Mouse (Mus musculus): Measurements from ENCODE around the gene Wwox.

Gene Wwox

GRCm38 (mm10) chr8:114978206-114978960 is 538.9 kb downstream of the Wwox start:
- no peak for DNase-seq

GRCm38 (mm10) chr8:114979671-114980070 is 540.2 kb downstream of the Wwox start:
- no peak for DNase-seq

DNA sequence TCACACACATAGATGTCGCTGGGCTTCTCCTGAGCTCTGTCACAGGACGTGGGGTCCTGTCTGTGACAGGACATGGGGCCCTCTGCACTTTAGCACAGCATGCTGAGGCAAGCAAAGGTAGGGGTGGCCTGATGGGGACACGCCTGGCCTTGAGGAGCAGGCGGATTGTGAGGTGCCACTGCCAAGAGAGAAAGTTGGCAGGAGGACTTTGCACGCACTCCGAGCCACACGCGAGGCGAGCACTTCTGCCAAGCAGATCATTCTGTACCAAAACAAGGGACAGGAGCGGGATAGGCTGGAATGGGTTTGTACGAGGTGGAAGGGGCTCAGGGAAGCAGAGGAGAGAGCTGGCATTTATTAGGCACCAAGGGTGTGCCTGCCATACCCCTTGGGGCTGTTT is 543.3 kb downstream of the Wwox start:
- no peak for DNase-seq

DNA sequence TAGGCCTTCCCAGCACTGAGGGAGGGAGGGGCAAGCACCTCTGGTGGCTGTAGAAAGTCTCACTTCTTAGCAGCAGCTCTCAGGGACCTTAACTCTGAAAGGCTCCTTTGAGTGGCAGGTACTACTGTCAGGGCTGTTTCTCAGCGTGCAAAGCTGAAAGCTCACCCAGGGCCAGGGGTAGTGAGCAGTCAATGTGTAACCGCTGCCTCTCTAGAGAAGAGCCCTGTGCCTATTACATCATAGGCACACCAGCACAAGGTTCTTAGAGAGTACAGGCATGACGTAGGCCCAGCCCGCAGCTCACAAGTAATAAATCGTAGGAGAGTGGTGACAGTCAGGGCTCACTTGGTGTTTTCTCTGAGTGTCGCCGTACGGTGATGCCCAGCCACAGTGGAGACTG is 545.0 kb downstream of the Wwox start:
- peak in 1 of 2 experiments; percentile 16 for DNase-seq

DNA sequence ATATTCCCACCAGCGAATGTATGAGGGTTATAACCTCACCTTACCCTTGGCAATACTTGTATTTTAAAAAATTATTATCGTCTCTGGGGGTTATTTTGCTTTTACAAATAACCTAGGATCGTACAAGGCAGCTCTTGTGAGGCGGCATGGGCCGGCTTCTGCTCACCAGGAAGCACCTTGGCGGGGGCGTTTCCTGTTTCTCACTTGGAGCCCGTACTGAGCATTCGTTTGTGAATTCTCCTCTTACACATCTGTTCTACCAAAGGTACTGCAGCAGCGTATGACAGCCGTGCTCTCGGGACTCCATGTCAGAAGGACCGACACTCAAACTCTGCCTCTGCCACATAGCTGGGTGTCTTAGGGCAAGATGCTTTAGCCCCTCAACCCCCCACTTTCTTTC is 546.5 kb downstream of the Wwox start:
- DNase-seq: peak in 1 of 2 experiments; percentile 29

GRCm38 (mm10) chr8:114986971-114987370 is 547.5 kb downstream of the Wwox start:
- DNase-seq: peak in 1 of 2 experiments; percentile 22

DNA sequence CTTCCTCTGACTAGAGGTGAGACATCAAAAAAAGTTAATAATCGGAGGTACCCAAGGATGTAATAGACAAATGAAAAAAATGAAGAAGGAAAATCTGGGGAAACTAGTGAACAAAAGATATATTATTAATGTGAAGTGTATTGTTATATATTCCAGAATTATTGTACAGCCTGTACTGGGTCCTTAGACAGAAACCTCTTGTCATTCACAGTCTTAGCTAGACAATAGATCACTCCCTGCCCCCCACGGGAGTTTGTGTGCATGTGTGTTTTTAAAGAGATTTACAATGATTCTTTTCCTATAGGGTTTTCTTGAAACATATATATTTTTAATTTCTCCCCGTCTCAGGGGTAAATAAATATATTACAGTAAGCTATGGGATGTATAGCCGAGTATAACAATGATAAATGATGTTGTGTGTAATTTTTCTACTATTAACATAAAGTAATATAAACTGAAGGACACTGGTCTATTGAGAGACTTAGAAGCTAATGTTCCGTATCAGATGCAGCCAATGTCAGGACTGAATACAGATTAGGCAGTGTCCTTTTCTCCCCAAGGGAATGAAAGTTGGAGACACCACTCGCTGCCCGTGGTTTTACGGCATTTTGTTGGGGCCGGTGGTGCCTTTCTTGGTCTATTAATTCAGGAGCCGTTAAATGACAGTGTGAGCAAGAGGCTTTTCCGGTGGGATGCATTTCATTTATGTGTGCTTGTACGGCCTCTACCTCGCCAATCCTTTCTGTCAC is 551.6 kb downstream of the Wwox start:
- DNase-seq: no peak

DNA sequence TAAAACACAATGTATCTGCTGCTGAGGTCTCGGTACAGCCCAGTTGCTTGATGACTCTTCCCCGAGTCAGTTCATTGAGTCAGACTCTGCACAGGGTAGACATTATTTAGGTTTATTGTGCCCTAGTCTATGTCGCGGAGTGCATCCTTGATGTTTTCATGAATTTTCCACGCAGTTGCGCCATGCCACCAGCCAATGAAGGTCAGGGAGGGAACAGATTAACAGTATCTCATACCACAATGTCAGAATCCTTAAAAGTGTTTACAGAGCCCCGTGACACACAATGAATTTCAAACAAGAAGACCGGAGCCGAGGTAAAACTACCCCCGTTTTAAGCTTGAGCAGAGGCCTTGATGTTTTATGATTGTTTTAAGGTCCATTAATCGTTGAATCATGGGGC is 561.3 kb downstream of the Wwox start:
- DNase-seq: no peak

- DNase-seq: no peak
Observed at GRCm38 (mm10) chr8:115005021-115005420, 565.6 kb downstream of the Wwox start.

GRCm38 (mm10) chr8:115006561-115006960 is 567.1 kb downstream of the Wwox start:
- DNase-seq: peak; percentile 44 to 60

GRCm38 (mm10) chr8:115007280-115007679 is 567.8 kb downstream of the Wwox start:
- DNase-seq: no peak

GRCm38 (mm10) chr8:115008624-115009620 is 569.5 kb downstream of the Wwox start:
- no peak for DNase-seq

GRCm38 (mm10) chr8:115009897-115010768 is 570.7 kb downstream of the Wwox start:
- DNase-seq: no peak

- DNase-seq: peak in 1 of 2 experiments; percentile 28
Observed at GRCm38 (mm10) chr8:115010769-115011073, 571.3 kb downstream of the Wwox start.

DNA sequence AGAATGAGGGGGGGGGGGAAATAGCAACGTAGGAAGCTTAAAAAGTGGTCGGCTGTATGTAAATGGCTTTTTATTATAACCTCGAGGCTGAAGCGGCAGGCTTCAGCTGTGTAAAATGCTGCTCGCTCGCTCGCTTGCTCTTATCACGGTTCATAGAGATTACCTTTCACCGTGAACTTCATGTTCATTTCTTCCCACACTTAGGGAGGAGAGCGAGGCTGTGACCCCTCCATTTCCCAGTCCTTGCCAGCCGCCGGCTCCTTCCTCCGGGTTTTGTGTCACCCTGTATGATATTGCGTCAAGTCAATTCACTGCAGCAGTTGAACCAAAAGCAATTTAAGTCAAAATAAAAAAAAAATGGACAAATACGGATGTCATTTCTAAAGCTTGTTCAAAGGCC is 580.2 kb downstream of the Wwox start:
- DNase-seq: no peak

- no peak for DNase-seq
Observed at GRCm38 (mm10) chr8:115021731-115022130, 582.3 kb downstream of the Wwox start.

DNA sequence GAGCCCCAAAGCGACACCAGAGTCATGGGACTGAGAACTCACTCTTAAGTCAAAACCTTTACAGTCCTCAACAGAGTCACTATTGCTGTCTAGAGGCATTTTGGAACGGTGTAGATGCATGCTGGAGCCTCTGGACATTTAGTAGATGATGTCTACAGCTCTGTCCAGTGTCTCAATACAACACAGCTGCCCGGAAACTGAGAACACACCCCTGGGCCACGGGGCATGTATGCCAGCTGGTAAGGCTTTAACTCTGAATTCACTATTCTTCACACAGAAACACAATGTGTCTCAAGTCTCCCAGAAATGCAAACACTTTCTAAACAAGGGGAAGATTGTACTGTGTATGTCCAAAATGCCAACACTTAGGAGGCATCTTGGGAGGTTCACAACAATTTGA is 584.6 kb downstream of the Wwox start:
- no peak for DNase-seq

GRCm38 (mm10) chr8:115025390-115026098 is 586.1 kb downstream of the Wwox start:
- no peak for DNase-seq

DNA sequence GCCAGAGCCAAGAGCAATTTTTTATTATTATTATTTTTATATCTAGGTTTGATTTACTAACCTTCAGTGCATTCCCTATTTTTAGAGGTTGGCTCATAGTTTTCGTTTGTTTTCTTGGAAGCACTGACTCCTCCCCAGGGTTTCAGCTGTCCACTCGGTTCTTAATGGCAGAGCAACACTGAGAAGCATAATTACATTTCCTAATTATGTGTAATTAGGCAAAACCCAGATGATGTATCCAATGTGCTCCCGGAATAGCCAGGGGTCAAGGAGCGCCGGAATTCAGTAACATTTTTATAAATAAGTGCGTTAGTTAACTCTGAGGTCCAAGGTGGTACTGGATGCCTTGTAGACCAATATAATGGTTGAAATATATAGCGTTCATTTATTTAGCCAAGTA is 586.7 kb downstream of the Wwox start:
- no peak for DNase-seq

DNA sequence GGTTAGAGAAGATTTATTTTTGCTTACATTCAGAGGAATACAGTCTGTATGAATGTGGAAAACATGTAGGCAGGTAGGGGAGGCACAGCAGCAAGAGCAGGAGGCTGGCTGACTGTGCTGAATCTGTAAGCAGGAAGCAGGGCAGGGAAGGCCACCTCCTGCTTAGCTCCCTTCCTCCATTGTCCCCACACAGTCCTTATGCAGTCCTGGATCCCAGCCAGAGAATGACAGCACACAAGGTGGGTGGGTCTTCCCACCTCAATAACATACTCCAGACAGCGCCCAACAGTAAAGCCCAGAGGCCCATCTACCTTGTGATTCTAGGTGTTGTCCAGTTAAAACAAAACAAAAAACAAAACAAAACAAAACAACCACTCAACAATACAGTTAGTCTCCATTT is 593.7 kb downstream of the Wwox start:
- no peak for DNase-seq

DNA sequence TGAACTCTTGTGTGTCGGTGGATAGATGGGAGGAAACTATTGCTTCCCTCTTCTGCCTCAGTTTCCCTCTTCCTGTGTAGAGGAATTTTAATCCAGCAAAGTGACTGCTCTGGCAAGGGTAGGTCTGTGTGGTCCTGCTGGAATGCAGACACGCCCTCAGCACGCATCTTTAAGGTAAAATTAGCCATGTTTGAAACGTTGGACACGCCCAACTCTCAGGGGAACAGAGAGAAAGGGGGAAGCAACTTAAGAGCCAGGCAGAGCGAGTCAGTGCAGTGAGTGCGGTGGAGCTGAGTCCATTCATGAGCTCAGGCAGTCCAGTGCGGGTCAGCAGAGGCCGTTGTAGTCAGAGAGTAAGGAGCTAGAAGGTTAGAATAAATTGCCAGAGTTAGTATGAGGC is 596.6 kb downstream of the Wwox start:
- DNase-seq: no peak

DNA sequence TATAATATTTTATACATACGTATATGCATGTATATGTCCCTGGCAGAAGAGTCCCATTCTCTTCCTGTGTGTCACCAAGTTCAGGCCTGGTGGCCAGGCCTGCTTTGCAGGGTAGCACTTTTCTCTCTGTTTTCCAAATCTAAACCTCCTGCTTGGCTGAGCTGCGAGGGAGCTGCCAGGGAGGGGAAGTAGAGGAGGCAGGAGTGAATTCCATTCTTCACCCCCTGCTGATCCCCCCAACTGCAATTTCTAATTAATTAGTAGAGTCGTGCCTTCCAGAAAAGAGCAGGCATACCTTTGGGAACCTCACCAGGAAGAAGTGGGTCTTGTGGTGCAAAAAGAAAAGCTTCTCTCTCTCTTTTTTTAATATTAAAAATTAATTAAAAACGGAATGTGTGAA is 599.0 kb downstream of the Wwox start:
- peak; percentile 25 to 43 for DNase-seq
